Mouse (Mus musculus) heart, embryonic 12.5 days (tissue): ENCODE data around the gene Apbb1ip. TPM values are rescaled to one million over a fixed set of nuclear protein-coding genes. Genes with fewer than 3 reads are reported as not detected.

Source experiments
- ATAC-seq: fragments of 200-750 bp; cut with Nextera tagmentation; 2 replicates; pipeline ENCODE4 v1.8.0; 2017; ENCODE audit warnings: moderate TSS enrichment, moderate library complexity; ENCODE audit not compliant: insufficient number of reproducible peaks, low FRiP score
- H3K27ac ChIP-seq: fragments of 300-500 bp; sonication (generic); 2 replicates; pipeline ENCODE4 v1.5.1; 2016; ENCODE audit warnings: mild to moderate bottlenecking, moderate library complexity; ENCODE audit not compliant: poor library complexity, severe bottlenecking
- H3K27me3 ChIP-seq: fragments of 300-500 bp; sonication (generic); replicated peaks from 2 replicates; pipeline ENCODE4 v1.6.1; 2016; ENCODE audit warnings: mild to moderate bottlenecking, moderate library complexity
- H3K36me3 ChIP-seq: fragments of 300-500 bp; sonication (generic); 2 replicates; pipeline ENCODE4 v1.6.1; 2016; ENCODE audit warnings: mild to moderate bottlenecking, moderate library complexity
- H3K4me1 ChIP-seq: fragments of 300-500 bp; sonication (generic); replicated peaks from 2 replicates; pipeline ENCODE4 v1.6.1; 2016; ENCODE audit warnings: mild to moderate bottlenecking
- H3K4me2 ChIP-seq: fragments of 300-500 bp; sonication (generic); 2 replicates; pipeline ENCODE4 v1.6.1; 2016; ENCODE audit warnings: mild to moderate bottlenecking, moderate library complexity
- H3K4me3 ChIP-seq: fragments of 300-500 bp; sonication (generic); 2 replicates; pipeline ENCODE4 v1.5.1; 2016; ENCODE audit warnings: mild to moderate bottlenecking
- H3K9ac ChIP-seq: fragments of 300-500 bp; sonication (generic); 2 replicates; pipeline ENCODE4 v1.6.1; 2016; ENCODE audit warnings: mild to moderate bottlenecking, moderate library complexity
- H3K9me3 ChIP-seq: fragments of 300-500 bp; sonication (generic); replicated peaks from 2 replicates; pipeline ENCODE4 v1.6.1; 2016; ENCODE audit warnings: mild to moderate bottlenecking, moderate library complexity
- WGBS: fragments of 180-500 bp; shearing (Covaris S2); methylation state at CpG from one replicate; pipeline ENCODE4 v1.1.7; 2016; 5-methylcytosine and 5-hydroxymethylcytosine counted together
- polyA plus RNA-seq: library from polyadenylated mRNA; unstranded; fragments of >200 nt; fragmentation: Nextera tagmentation; extraction: Ambion mirVana; gene quantifications from 2 replicates; pipeline ENCODE4 v1.2.1, GENCODE M21; 2016

Gene Apbb1ip
- polyA plus RNA-seq, 1 experiment from 2014 or later = 0.61 TPM

DNA sequence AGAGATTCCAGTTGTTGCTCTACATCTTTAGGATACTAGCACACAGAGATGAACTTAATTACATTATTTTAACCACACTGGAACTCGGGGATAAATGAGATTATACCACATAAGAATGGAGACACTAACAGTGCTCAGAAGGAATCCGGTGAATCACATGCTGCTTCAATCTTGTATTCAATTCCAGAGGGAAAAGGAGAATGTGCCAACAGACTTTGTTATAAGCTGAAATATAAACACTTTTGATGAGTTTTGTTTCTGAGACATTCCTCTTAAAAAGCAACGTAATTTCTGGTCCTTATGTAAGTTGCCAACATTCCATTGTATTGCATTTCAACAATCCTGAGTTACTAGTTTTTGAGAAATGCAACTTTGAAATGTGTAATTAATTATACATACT lies 1.8 kb downstream of the Apbb1ip start:
- ATAC-seq = no peak
- WGBS = 70% methylated on average over 3 of the region's 3 CpGs
- no peaks in the 10 kb centered on the region for H3K9me3 ChIP-seq
- peaks cover 10% of the 10 kb centered on the region for H3K4me1 ChIP-seq
- H3K4me3 ChIP-seq = no peak overlapping the region
- H3K27ac ChIP-seq = no peak overlapping the region
- 0 out of 2 replicates have a peak, but pooled peaks cover 7% of the 10 kb centered on the region for H3K27me3 ChIP-seq
- no peak overlapping the region for H3K9ac ChIP-seq
- no peaks in the 10 kb centered on the region for H3K36me3 ChIP-seq
- no peak overlapping the region for H3K4me2 ChIP-seq

DNA sequence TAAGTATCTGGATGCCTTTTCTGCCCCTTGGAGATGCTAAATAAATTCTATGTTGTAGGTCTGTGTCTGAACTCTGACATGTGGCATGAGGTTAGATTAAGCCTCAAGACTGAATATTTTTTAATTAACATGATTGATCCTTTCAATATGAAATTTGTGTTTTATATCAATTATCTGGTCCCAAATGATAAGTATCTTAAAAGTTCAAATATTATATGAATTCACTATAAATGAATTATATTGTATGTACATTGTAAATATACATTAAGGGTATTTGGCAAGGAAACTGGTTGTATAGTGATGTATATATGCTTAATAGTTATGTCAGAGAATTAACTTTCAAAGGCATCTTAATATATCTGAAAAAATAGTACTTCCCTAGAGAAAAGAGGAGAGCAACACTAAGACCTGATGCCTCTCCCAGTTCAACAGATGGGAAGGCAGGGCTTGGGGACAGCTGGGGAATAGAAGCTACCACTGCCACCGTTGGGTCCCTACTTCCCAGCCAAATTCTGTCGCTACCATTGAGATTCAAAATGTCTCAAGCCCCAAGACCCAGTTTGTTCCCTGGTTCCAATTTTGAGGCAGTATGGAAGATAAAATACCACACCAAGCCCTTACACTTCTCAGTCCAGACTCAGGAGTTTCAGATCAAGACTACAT lies 2.8 kb downstream of the Apbb1ip start:
- 71% methylated on average over 2 of the region's 2 CpGs for WGBS
- no peak for ATAC-seq
- H3K9ac ChIP-seq = no peak overlapping the region

DNA sequence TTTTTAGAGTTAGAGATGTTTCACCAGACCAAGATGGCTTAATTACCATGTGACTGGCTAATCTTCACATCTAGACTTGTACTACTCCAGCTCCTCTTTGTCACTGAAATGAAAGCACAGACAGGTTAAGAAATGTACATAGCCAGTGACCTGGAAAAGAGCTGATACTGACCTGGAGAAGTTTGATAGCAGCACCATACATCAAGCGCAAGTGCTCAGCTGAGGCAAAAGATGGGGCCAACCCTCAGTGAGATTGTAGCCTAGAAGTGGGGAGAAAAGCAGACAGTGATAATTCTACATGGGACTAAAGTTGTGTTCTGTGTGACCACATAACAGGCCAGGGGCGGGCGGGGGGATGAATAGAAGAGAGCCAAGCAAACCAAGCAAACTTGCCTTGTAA lies 3.9 kb downstream of the Apbb1ip start:
- no peak overlapping the region for H3K9ac ChIP-seq
- no peak overlapping the region for H3K27ac ChIP-seq
- 79% methylated on average over 3 of the region's 3 CpGs for WGBS
- no peak for ATAC-seq
- H3K27me3 ChIP-seq = 0 out of 2 replicates have a peak, but pooled peaks cover 7% of the 10 kb centered on the region
- no peaks in the 10 kb centered on the region for H3K9me3 ChIP-seq
- no peak overlapping the region for H3K4me2 ChIP-seq
- no peak overlapping the region for H3K4me3 ChIP-seq
- H3K36me3 ChIP-seq = no peaks in the 10 kb centered on the region
- peaks cover 10% of the 10 kb centered on the region for H3K4me1 ChIP-seq

More for the DNA sequence above, 2.8 kb downstream of the Apbb1ip start:
- Histone ChIP-seq H3K9me3 (no peaks in the 10 kb centered on the region), H3K4me2 (no peak overlapping the region), H3K4me3 (no peak overlapping the region), H3K27ac (no peak overlapping the region), H3K4me1 (peaks cover 10% of the 10 kb centered on the region), H3K27me3 (0 out of 2 replicates have a peak, but pooled peaks cover 7% of the 10 kb centered on the region), H3K36me3 (no peaks in the 10 kb centered on the region)

DNA sequence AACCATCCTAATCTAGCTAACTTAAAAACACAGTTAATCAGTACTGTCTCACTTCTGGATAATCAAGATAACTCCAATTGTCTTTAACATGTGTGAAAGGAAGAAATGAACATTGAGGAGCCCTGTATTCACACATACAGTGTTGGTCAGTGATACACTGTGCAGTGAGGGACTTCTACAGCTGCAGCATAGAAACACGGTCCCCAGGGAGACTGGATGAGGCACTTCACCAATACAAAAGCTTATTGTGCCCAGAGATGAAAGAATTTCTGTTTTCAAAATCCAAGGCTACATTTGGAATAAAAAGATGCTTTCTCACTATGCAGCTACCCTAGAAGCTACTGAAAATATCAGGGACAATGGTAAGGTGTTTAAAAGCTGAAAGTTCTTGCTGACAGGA lies 7.0 kb downstream of the Apbb1ip start:
- Histone ChIP-seq H3K9ac (no peak overlapping the region), H3K4me3 (no peak overlapping the region), H3K36me3 (no peaks in the 10 kb centered on the region), H3K27me3 (no peaks in the 10 kb centered on the region), H3K27ac (no peak overlapping the region), H3K9me3 (no peaks in the 10 kb centered on the region), H3K4me2 (no peak overlapping the region), H3K4me1 (no peaks in the 10 kb centered on the region)
- no peak for ATAC-seq
- WGBS = 71% methylated on average over 1 of the region's 1 CpGs

DNA sequence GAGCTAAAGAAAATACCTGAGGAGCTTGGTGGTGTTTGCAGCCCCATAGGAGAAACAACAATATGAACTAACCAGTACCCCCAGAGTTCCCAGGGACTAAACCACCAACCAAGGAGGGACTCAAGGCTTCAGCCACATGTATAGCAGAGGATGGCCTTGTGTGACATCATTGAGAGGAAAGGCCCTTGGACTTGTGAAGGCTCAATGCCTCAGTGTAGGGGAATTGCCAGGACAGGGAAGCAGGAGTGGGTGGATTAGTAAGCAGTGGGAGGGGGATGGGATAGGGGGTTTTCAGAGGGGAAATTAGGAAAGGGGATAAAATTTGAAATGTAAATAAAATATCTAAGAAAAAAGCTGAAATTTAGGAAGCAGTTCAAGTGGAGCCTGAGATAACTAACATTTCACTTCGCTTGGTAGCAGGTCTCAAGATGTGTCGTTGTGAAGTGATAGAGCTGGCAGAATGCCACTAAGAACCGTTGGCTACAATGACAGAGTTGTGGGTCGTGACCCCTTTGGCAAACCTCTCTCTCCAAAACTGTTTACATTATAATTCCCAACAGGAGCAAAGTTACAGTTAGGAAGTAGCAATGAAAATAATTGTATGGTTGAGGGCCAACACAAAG lies 7.6 kb downstream of the Apbb1ip start:
- 44% methylated on average over 4 of the region's 4 CpGs for WGBS
- Histone ChIP-seq H3K4me3 (no peak overlapping the region), H3K27ac (no peak overlapping the region), H3K27me3 (no peaks in the 10 kb centered on the region), H3K4me2 (no peak overlapping the region), H3K4me1 (no peaks in the 10 kb centered on the region), H3K9ac (no peak overlapping the region), H3K36me3 (no peaks in the 10 kb centered on the region), H3K9me3 (no peaks in the 10 kb centered on the region)
- 0 out of 2 replicates have a peak, but pooled peaks have one; percentile 11 for ATAC-seq

DNA sequence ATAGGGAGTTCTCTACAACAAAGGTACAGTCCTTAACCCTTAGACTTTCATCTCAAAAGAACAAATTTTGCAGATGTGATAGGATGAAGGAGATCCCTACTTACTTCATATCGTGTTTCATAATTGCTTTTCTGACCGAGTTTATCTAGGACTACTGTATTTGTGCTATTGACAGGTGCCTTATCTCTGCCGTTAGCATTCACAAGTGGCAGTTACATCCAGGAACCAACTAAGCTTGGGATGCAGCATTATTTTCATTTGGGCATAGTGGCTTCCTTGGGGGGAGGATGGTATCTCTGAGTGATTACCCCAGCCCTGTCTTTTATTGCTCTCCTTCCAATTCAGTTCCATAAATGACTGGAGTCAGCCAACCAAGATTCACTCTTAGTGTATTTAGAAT lies 8.2 kb downstream of the Apbb1ip start:
- Histone ChIP-seq H3K27ac (no peak overlapping the region), H3K4me3 (no peak overlapping the region)
- WGBS = 50% methylated on average over 3 of the region's 3 CpGs

DNA sequence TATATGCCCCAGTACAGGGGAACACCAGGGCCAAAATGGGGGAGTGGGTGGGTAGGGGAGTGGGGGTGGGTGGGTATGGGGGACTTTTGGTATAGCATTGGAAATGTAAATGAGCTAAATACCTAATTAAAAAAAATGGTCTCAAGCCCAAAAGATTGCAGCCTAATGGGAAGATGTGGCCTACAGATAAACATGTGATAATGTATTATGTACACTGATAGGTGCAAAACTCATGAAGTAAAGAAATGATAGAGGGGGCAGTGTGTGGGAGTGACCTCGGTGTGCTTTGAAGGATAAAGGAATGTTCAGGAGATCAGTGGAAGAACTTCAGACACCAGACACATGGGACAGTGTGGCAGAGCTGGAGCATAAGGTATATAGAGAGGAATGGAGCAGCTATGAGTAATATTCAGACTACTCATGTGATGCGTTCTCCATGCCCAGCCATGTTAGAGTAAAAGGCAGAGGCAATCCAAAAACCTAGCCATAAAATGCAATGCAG lies 9.3 kb downstream of the Apbb1ip start:
- Histone ChIP-seq H3K27ac (no peak overlapping the region), H3K36me3 (no peaks in the 10 kb centered on the region), H3K9ac (no peak overlapping the region), H3K27me3 (no peaks in the 10 kb centered on the region), H3K9me3 (no peaks in the 10 kb centered on the region), H3K4me2 (no peak overlapping the region), H3K4me1 (no peaks in the 10 kb centered on the region), H3K4me3 (no peak overlapping the region)
- 77% methylated on average over 2 of the region's 2 CpGs for WGBS
- ATAC-seq = no peak

More for the DNA sequence above, 8.2 kb downstream of the Apbb1ip start:
- no peaks in the 10 kb centered on the region for H3K27me3 ChIP-seq
- no peak overlapping the region for H3K4me2 ChIP-seq
- no peak overlapping the region for H3K9ac ChIP-seq
- H3K36me3 ChIP-seq = no peaks in the 10 kb centered on the region
- ATAC-seq = no peak
- H3K4me1 ChIP-seq = no peaks in the 10 kb centered on the region
- H3K9me3 ChIP-seq = no peaks in the 10 kb centered on the region

DNA sequence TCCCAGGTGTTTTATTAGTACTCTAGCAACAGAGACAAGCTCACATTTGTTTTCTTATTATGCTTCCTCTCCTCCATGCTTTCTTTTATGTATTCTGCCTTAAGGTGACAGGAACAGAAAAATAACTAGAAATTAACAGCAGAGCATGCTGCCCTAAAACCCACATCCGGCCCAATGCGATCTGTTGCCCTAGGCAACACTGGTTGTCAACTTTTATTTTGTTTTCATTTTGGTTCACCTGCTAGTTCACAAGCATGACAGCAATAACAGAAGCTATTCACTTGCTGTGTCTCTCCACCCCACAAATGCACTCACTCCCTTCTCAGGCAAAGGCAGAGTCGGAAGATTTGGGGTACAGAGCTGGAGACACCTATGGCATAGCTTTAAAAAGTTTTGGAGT lies 10.3 kb downstream of the Apbb1ip start:
- no peaks in the 10 kb centered on the region for H3K27me3 ChIP-seq
- no peak overlapping the region for H3K4me3 ChIP-seq
- H3K4me1 ChIP-seq = no peaks in the 10 kb centered on the region
- no peak overlapping the region for H3K27ac ChIP-seq
- 69% methylated on average over 3 of the region's 3 CpGs for WGBS
- H3K9me3 ChIP-seq = no peaks in the 10 kb centered on the region
- no peak overlapping the region for H3K4me2 ChIP-seq
- H3K9ac ChIP-seq = no peak overlapping the region
- no peaks in the 10 kb centered on the region for H3K36me3 ChIP-seq
- ATAC-seq = no peak

DNA sequence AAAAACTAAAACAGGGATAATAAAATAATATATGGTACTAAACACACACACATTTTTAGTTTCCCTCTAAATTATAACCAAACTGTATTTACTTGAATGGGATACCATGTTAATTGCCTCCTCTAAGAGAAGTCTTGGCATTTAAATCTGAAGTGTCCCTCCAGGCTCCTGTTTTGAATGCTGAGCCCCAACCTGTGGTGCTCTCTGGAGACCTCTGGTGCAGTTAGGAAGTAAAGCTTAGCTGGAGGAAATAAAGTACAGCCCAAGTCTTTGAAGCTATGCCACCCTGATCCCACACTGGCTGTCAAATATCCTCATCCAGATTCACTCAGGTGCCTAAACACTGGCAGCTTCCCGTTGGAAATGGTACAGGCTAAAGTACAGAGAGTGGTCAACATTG lies 10.9 kb downstream of the Apbb1ip start:
- no peak overlapping the region for H3K4me3 ChIP-seq
- H3K27me3 ChIP-seq = no peaks in the 10 kb centered on the region
- no peaks in the 10 kb centered on the region for H3K36me3 ChIP-seq
- H3K4me1 ChIP-seq = no peaks in the 10 kb centered on the region
- no peak overlapping the region for H3K4me2 ChIP-seq
- H3K9ac ChIP-seq = no peak overlapping the region
- no peak overlapping the region for H3K27ac ChIP-seq
- WGBS = 49% methylated on average over 1 of the region's 1 CpGs
- no peak for ATAC-seq
- H3K9me3 ChIP-seq = no peaks in the 10 kb centered on the region

DNA sequence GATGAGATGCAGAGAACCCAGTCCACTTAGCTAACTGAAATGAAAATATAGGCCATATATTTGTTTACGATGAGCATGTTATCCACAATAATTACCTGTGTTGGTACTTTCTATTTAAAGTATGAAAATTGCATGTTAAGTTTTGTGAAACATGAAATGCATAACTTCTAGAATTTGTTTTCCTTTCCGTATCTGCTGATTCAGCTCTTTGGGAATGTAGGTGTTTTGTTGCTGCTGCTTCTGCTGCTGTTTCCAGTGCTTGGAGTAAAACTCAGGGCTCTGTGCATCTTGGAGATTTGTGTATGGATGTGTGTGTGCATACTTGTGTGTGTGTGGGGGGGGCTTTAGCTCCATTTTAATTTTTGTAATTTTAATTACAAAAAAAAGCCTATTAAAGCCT lies 14.8 kb downstream of the Apbb1ip start:
- H3K27ac ChIP-seq = no peak overlapping the region
- H3K4me1 ChIP-seq = no peaks in the 10 kb centered on the region
- no peaks in the 10 kb centered on the region for H3K36me3 ChIP-seq
- H3K27me3 ChIP-seq = no peaks in the 10 kb centered on the region
- no peak overlapping the region for H3K4me2 ChIP-seq
- no peaks in the 10 kb centered on the region for H3K9me3 ChIP-seq
- H3K9ac ChIP-seq = no peak overlapping the region
- WGBS = 84% methylated on average over 2 of the region's 2 CpGs
- H3K4me3 ChIP-seq = no peak overlapping the region
- ATAC-seq = no peak

DNA sequence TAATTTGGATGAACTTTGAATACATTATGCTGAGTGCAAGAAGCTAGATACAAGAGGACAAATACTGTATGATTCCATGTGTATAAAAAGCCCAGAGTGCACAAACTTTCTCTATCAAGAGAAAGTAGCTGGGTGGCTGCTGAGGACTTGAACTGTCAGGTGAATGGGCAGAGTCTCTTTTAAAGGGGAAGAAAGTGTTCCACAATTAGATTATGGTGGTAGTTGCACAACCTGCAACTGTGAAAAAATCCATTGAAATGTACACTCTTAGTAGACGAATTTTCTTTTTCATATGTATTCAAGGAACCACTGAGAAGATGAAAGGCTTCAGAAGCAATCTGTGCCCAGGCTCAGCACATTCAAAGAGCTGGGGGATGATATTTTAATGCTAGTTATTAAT lies 15.7 kb downstream of the Apbb1ip start:
- Histone ChIP-seq H3K4me3 (no peak overlapping the region), H3K27me3 (no peaks in the 10 kb centered on the region), H3K9me3 (no peaks in the 10 kb centered on the region), H3K36me3 (no peaks in the 10 kb centered on the region), H3K4me2 (no peak overlapping the region), H3K27ac (no peak overlapping the region), H3K9ac (no peak overlapping the region), H3K4me1 (no peaks in the 10 kb centered on the region)
- ATAC-seq = no peak
- WGBS = 52% methylated on average over 1 of the region's 1 CpGs
